Mouse (Mus musculus): Measurements from ENCODE around the gene Cep85l. TPM values are rescaled to one million over a fixed set of nuclear protein-coding genes. Genes with fewer than 3 reads are reported as not detected.
A peak's percentile ranks its signal among the peaks of the same experiment; 100 is the strongest.

Cep85l gene
- 1.6 and 2.0 TPM in 2 replicates for polyA plus RNA-seq (2015; fragmentation: Nextera tagmentation; extraction: Ambion mirVana)

GRCm38 (mm10) chr10:53379709-53380106 lies at the start of gene Cep85l:
Cep85l (minus strand) TSS chr10:53379947.
- H3K27ac ChIP-seq (replicated peaks), result peak within 1 kb of the TSS; percentile 95
- H3K9me3 ChIP-seq (ENCODE audit: control insufficient read depth, low read length), result no peaks in the 10 kb centered on the region
- H3K36me3 ChIP-seq (ENCODE audit: control insufficient read depth, insufficient read depth, low read length), result no peaks in the 10 kb centered on the region
- 1% methylated on average over 27 of the region's 31 CpGs for WGBS
- H3K9ac ChIP-seq (ENCODE audit: low read length), result peak within 1 kb of the TSS; percentile 93
- ATAC-seq (ENCODE audit: low FRiP score, low TSS enrichment) (peak; percentile 99), DNase-seq (ENCODE audit: low spot score) (peak; percentile 95)
- peak within 1 kb of the TSS; percentile 63 for H3K4me2 ChIP-seq (replicated peaks; ENCODE audit: low read depth)
- H3K4me3 ChIP-seq (ENCODE audit: low read depth, low read length), result peak within 1 kb of the TSS; percentile 91
- no peaks in the 10 kb centered on the region for H3K27me3 ChIP-seq (ENCODE audit: control insufficient read depth, insufficient read depth, low read length)
- no peak for TF ChIP-seq EP300 (optimal IDR thresholded peaks at IDR 0.05)
- no peak for TF ChIP-seq CTCF (IDR thresholded peaks at IDR 0.05; ENCODE audit: low read depth)
- no peaks in the 10 kb centered on the region for H3K4me1 ChIP-seq (replicated peaks; ENCODE audit: control insufficient read depth, insufficient read depth)

- TF ChIP-seq CTCF (IDR thresholded peaks at IDR 0.05; ENCODE audit: low read depth), result no peak
- TF ChIP-seq EP300 (optimal IDR thresholded peaks at IDR 0.05), result no peak
- H3K27me3 ChIP-seq (ENCODE audit: control insufficient read depth, insufficient read depth, low read length), result no peaks in the 10 kb centered on the region
- WGBS, result 52% methylated on average over 7 of the region's 7 CpGs
- H3K9me3 ChIP-seq (ENCODE audit: control insufficient read depth, low read length), result no peaks in the 10 kb centered on the region
- no peak overlapping the region for H3K4me2 ChIP-seq (replicated peaks; ENCODE audit: low read depth)
- no peak overlapping the region for H3K27ac ChIP-seq (replicated peaks)
- no peak overlapping the region for H3K4me3 ChIP-seq (ENCODE audit: low read depth, low read length)
- DNase-seq (ENCODE audit: low spot score), result no peak
- H3K9ac ChIP-seq (ENCODE audit: low read length), result no peak overlapping the region
- H3K36me3 ChIP-seq (ENCODE audit: control insufficient read depth, insufficient read depth, low read length), result no peaks in the 10 kb centered on the region
- ATAC-seq (ENCODE audit: low FRiP score, low TSS enrichment), result peak; percentile 70; the same call in 1 of the 2 replicates
- H3K4me1 ChIP-seq (replicated peaks; ENCODE audit: control insufficient read depth, insufficient read depth), result no peaks in the 10 kb centered on the region
Measured at GRCm38 (mm10) chr10:53428695-53429447, 49.1 kb upstream of the Cep85l start.

GRCm38 (mm10) chr10:53426524-53426923 lies 46.8 kb upstream of the Cep85l start:
- ATAC-seq (ENCODE audit: low FRiP score, low TSS enrichment), result no peak
- no peak overlapping the region for H3K4me3 ChIP-seq (ENCODE audit: low read depth, low read length)

GRCm38 (mm10) chr10:53423091-53423490 lies 43.3 kb upstream of the Cep85l start:
- Histone ChIP-seq H3K27ac (replicated peaks) (no peak overlapping the region), H3K27me3 (ENCODE audit: control insufficient read depth, insufficient read depth, low read length) (no peaks in the 10 kb centered on the region), H3K36me3 (ENCODE audit: control insufficient read depth, insufficient read depth, low read length) (no peaks in the 10 kb centered on the region), H3K9ac (ENCODE audit: low read length) (no peak overlapping the region), H3K9me3 (ENCODE audit: control insufficient read depth, low read length) (no peaks in the 10 kb centered on the region), H3K4me1 (replicated peaks; ENCODE audit: control insufficient read depth, insufficient read depth) (no peaks in the 10 kb centered on the region), H3K4me2 (replicated peaks; ENCODE audit: low read depth) (no peak overlapping the region), H3K4me3 (ENCODE audit: low read depth, low read length) (no peak overlapping the region)
- DNase-seq (ENCODE audit: low spot score) (no peak), ATAC-seq (ENCODE audit: low FRiP score, low TSS enrichment) (0 out of 2 replicates have a peak, but pooled peaks have one; percentile 24)
- WGBS, result 82% methylated on average over 1 of the region's 1 CpGs
- TF ChIP-seq EP300 (optimal IDR thresholded peaks at IDR 0.05) (no peak), CTCF (IDR thresholded peaks at IDR 0.05; ENCODE audit: low read depth) (no peak)

More at GRCm38 (mm10) chr10:53426524-53426923, 46.8 kb upstream of the Cep85l start:
- Histone ChIP-seq H3K9me3 (ENCODE audit: control insufficient read depth, low read length) (no peaks in the 10 kb centered on the region), H3K27ac (replicated peaks) (no peak overlapping the region), H3K36me3 (ENCODE audit: control insufficient read depth, insufficient read depth, low read length) (no peaks in the 10 kb centered on the region), H3K27me3 (ENCODE audit: control insufficient read depth, insufficient read depth, low read length) (no peaks in the 10 kb centered on the region), H3K9ac (ENCODE audit: low read length) (no peak overlapping the region), H3K4me1 (replicated peaks; ENCODE audit: control insufficient read depth, insufficient read depth) (no peaks in the 10 kb centered on the region), H3K4me2 (replicated peaks; ENCODE audit: low read depth) (no peak overlapping the region)
- no peak for DNase-seq (ENCODE audit: low spot score)
- 86% methylated on average over 2 of the region's 2 CpGs for WGBS
- TF ChIP-seq EP300 (optimal IDR thresholded peaks at IDR 0.05) (no peak), CTCF (IDR thresholded peaks at IDR 0.05; ENCODE audit: low read depth) (no peak)

- H3K4me3 ChIP-seq (ENCODE audit: low read depth, low read length), result no peak overlapping the region
- DNase-seq (ENCODE audit: low spot score), result no peak
- no peak for ATAC-seq (ENCODE audit: low FRiP score, low TSS enrichment)
- no peak overlapping the region for H3K9ac ChIP-seq (ENCODE audit: low read length)
- TF ChIP-seq CTCF (IDR thresholded peaks at IDR 0.05; ENCODE audit: low read depth) (no peak), EP300 (optimal IDR thresholded peaks at IDR 0.05) (no peak)
- H3K27ac ChIP-seq (replicated peaks), result no peak overlapping the region
- no peak overlapping the region for H3K4me2 ChIP-seq (replicated peaks; ENCODE audit: low read depth)
- H3K9me3 ChIP-seq (ENCODE audit: control insufficient read depth, low read length), result no peaks in the 10 kb centered on the region
- H3K4me1 ChIP-seq (replicated peaks; ENCODE audit: control insufficient read depth, insufficient read depth), result no peaks in the 10 kb centered on the region
- no peaks in the 10 kb centered on the region for H3K27me3 ChIP-seq (ENCODE audit: control insufficient read depth, insufficient read depth, low read length)
- 31% methylated on average over 1 of the region's 1 CpGs for WGBS
- no peaks in the 10 kb centered on the region for H3K36me3 ChIP-seq (ENCODE audit: control insufficient read depth, insufficient read depth, low read length)
Measured at GRCm38 (mm10) chr10:53422206-53422605, 42.5 kb upstream of the Cep85l start.

- Histone ChIP-seq H3K27me3 (ENCODE audit: control insufficient read depth, insufficient read depth, low read length) (no peaks in the 10 kb centered on the region), H3K4me3 (ENCODE audit: low read depth, low read length) (no peak overlapping the region), H3K4me2 (replicated peaks; ENCODE audit: low read depth) (no peak overlapping the region), H3K9ac (ENCODE audit: low read length) (no peak overlapping the region), H3K4me1 (replicated peaks; ENCODE audit: control insufficient read depth, insufficient read depth) (no peaks in the 10 kb centered on the region), H3K36me3 (ENCODE audit: control insufficient read depth, insufficient read depth, low read length) (no peaks in the 10 kb centered on the region), H3K27ac (replicated peaks) (no peak overlapping the region), H3K9me3 (ENCODE audit: control insufficient read depth, low read length) (no peaks in the 10 kb centered on the region)
- 51% methylated on average over 6 of the region's 6 CpGs for WGBS
- TF ChIP-seq CTCF (IDR thresholded peaks at IDR 0.05; ENCODE audit: low read depth) (no peak), EP300 (optimal IDR thresholded peaks at IDR 0.05) (no peak)
- ATAC-seq (ENCODE audit: low FRiP score, low TSS enrichment), result no peak
- DNase-seq (ENCODE audit: low spot score), result no peak
Measured at GRCm38 (mm10) chr10:53421613-53422012, 41.9 kb upstream of the Cep85l start.

Data from stomach, postnatal 0 days (tissue).